Mouse (Mus musculus): Measurements from ENCODE around the gene Foxi2. TPM values are rescaled to one million over a fixed set of nuclear protein-coding genes. Genes with fewer than 3 reads are reported as not detected.

Gene Foxi2
- total RNA-seq (2021), result not detected

DNA sequence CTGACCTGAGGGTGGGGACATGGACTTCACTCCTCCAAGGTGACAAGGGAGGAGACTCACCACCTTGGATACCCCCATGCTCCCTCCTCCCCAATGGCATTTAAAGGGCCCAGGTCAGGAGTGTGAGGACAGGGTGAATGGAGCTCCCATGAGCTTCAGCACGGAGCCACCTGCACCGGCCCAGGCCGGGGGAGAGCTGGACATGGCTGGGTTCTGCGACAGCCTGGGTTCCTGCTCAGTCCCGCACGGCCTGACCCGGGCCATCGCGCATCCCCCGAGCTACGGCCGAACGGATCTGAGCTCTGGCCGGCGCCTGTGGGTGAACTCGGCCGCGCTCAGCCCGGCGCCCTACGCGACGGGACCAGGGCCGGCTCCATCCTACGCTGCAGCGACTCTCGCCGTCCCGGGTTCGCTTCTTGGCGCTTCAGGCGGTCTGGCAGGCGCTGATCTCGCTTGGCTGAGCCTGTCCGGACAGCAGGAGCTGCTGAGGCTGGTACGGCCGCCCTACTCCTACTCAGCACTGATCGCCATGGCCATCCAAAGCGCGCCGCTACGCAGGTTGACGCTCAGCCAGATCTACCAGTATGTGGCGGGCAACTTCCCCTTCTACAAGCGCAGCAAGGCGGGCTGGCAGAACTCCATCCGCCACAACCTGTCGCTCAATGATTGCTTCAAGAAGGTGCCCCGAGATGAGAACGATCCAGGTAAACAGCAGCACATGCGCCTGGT, at the start of gene Foxi2:
Foxi2 (plus strand) TSS at position 72 of the 729 bp plus-strand sequence.
- peak in 1 of 2 experiments; percentile 7 for DNase-seq (ENCODE audit: extremely low spot score in 1 of 2, low spot score in 1 of 2)

DNA sequence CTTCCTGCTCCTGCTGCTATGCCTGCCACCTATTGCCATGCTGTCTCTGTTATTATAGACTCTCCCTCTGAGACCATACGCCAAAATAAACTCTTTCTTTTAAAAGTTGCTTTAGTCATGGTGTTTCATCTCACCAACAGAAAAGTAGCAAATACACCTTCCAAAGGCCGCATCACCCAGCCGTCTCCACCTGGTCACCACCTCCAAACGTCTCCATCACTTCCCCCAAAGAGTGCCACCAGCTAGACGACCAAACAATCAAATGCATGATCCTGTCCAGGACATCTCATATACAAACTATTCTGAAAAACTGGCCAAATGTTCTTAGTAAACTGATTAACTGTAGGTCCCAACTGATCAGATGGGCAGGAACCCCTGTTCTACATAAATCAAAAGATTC, 45.5 kb upstream of the Foxi2 start:
- no peak for DNase-seq (ENCODE audit: extremely low spot score in 1 of 2, low spot score in 1 of 2)

DNA sequence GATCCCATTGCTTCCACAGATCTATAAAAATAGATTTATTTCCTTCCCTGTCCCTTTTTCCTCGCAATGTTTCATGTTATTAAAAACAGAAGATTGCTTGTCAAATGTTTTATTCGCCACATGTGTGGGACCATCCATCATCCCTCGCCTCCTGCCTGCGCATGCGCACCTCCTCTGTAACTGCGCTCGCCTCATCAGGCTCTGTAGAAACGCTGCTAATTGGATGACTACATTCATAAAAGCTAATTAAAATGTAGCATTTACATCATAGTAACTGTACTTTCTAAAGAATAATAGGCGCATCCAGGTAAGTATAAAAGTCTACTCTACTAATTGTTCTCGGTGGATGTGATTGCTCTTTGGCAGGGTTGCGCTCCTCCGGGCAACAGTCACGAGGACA, 34.1 kb upstream of the Foxi2 start:
- DNase-seq (ENCODE audit: extremely low spot score in 1 of 2, low spot score in 1 of 2), result peak in 1 of 2 experiments; percentile 17

GRCm38 (mm10) chr7:135376932-135377331, 33.2 kb upstream of the Foxi2 start:
- no peak for DNase-seq (ENCODE audit: extremely low spot score in 1 of 2, low spot score in 1 of 2)

DNA sequence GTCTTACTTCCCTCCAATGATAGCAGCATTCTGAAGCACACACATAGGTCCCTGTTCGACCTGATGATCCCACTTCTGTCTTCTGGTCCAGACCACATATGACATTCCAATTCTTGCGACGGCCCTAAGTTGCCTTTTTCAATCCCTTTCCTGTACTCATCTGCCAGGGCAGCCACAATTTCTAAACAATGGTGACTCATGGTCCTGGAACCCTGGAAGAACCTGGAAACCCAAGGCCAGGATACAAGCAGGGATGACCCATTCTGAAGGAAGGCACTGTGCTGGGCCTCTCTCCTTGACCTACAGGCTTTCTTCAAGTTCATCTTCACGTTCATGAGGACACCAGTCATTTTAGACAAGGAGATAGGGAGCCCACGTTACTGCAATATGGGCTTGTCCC, 31.8 kb upstream of the Foxi2 start:
- no peak for DNase-seq (ENCODE audit: extremely low spot score in 1 of 2, low spot score in 1 of 2)

- peak in 1 of 2 experiments; percentile 27 for DNase-seq (ENCODE audit: extremely low spot score in 1 of 2, low spot score in 1 of 2)
Observed at GRCm38 (mm10) chr7:135389039-135389438, 21.1 kb upstream of the Foxi2 start.

- DNase-seq (ENCODE audit: extremely low spot score in 1 of 2, low spot score in 1 of 2), result no peak
Observed at GRCm38 (mm10) chr7:135392949-135393542, 17.1 kb upstream of the Foxi2 start.

GRCm38 (mm10) chr7:135394436-135394835, 15.7 kb upstream of the Foxi2 start:
- DNase-seq (ENCODE audit: extremely low spot score in 1 of 2, low spot score in 1 of 2), result no peak

DNA sequence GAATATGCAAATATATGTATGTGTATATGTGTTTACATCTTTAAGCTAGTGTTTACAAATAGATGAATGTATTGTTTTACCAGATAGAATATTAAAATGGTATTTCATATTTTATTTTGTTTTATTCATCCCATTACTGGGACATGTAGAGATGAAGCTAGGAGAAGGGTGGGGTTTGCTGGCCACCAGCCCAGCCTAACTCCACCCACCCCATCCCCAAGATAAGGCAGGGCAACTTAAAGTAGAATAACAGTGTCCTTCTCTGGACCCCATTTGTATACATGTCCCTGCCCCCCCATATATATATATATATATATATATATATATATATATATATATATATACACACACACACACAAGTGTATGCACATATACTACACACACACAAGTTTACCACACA, 14.9 kb upstream of the Foxi2 start:
- DNase-seq (ENCODE audit: extremely low spot score in 1 of 2, low spot score in 1 of 2), result no peak

DNA sequence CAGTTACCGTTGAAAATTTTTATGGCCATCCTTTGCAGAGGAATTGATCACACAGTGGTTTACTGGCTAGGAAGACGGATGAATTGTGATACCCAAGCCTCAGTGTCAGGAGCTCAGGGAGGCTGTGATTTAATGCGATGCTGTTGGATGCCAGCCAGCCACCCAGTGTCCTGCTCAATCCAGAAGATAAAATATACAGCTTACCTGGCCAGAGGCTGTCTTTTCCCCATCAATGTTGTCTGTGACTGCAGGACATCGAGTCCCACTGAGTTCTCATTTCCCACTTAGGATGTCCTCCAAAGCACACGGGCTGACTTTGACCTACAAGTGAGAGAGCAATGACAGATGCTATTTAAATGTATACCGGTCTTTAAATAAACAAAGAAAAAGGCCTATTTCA, 13.0 kb upstream of the Foxi2 start:
- no peak for DNase-seq (ENCODE audit: extremely low spot score in 1 of 2, low spot score in 1 of 2)

GRCm38 (mm10) chr7:135397874-135398273, 12.2 kb upstream of the Foxi2 start:
- no peak for DNase-seq (ENCODE audit: extremely low spot score in 1 of 2, low spot score in 1 of 2)

DNA sequence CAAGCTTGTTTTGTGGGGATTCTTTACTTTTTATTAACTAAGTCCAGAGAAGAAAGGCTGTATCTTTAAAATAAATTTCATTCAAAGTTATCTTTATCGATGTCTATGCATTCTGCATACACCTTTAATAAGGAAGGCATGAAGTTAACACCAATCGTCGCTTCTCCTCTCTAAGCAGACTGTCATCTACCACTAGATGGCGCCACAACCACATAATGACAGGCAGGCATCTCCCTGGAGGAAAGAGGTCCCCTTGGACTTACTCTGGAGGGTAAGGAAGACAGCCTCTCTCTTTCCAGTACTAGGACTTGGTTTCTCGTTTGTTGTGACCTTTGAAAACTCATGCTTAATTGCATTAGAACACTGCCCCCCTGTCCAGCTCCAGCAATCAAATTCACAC, 6.7 kb upstream of the Foxi2 start:
- DNase-seq (ENCODE audit: extremely low spot score in 1 of 2, low spot score in 1 of 2), result peak; percentile 40 to 90

DNA sequence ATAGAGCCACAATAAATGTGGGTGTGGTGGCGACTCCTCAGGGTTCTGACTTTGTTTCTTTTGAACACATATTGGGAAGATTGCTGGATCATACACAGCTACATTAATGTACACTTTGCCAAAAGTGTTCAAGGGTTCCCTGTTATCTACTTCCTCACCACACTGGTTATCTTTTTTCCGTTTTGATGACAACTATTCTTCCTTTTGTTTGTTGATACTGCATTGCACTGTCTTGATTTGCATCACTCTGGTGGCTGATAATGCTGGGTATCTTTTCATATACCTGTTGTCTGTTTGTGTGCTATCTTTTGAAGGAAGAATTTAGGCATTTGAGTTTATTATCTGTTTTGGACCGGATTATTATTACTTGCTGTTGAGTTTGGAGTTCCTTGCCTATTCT, 3.3 kb upstream of the Foxi2 start:
- no peak for DNase-seq (ENCODE audit: extremely low spot score in 1 of 2, low spot score in 1 of 2)

DNA sequence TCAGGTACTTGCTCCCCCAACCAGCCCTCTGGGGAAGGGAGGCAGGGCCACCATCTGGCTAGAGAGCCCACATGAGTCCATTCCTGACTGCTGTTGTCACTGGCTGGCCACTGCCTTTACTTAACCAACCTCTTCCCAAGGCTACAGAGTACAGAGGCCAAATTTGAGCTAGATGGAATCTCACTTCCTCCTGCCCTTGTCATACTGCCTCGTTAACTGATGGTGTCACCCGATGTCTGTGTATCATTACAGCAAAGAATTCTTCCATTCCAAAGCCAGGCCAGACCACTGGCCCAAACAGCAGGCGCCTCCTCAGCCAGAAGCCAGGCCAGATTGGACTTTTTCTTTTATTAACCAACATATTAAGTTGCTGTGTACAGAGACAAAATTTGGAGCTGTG, 1.6 kb upstream of the Foxi2 start:
- no peak for DNase-seq (ENCODE audit: extremely low spot score in 1 of 2, low spot score in 1 of 2)

DNA sequence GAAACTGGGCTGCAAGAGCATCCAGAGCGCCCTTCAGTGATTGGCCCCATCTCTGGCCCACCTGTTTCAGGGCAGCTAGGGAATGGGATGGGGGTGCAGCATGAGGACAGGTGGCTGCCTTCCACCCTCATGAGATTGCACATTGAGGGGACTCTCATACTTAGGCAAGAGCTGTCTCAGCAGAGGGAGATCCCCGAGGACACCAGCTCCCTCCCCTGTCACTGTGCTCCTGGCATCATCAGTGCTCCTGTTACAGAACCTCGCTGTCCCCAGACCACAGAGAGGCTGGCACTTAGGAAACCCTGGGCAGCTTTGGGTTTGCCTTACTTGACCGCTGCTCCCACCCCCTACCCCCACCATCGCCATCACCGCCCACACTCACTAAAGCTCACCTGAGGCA, 2.2 kb downstream of the Foxi2 start:
- DNase-seq (ENCODE audit: extremely low spot score in 1 of 2, low spot score in 1 of 2), result no peak

DNA sequence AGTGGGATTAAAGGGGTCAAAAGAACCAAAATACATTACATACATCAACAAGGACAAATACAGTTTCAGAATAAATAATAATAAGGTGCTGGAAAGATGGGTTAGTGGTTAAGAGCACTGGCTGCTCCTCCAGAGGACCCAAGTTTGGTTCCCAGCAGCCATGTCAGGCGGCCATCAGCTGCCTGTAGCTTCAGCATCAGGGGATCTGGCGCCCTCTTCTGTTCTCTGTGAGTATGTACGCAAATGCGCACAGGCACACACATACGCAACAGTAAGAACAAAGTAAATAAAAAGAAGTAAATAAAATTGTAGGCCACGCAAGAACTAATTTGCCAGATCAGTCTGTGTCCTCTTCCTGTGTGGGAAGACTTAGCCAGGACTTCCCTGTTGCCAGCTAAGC, 18.7 kb downstream of the Foxi2 start:
- DNase-seq (ENCODE audit: extremely low spot score in 1 of 2, low spot score in 1 of 2), result no peak

DNA sequence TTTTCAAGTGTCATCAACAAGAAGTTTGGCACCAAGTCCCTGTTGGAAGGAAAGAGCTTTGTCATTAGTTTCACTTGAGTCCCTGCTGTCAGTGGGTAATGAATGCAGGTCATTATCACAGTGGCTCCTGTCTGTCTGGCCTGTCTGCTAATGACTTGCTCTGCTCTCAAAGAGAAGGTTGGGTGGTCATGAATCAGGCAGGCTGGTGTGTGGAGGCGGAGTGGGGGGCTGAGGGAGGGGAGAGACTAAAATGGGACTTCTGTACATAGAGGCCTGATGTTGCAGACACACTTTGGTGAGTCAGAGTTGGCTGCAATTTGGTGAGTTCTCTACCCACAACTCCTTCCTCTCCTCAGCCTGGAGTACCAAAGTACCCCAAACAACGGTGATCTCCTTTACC, 20.8 kb downstream of the Foxi2 start:
- no peak for DNase-seq (ENCODE audit: extremely low spot score in 1 of 2, low spot score in 1 of 2)

GRCm38 (mm10) chr7:135443903-135444302, 33.8 kb downstream of the Foxi2 start:
- no peak for DNase-seq (ENCODE audit: extremely low spot score in 1 of 2, low spot score in 1 of 2)

- DNase-seq (ENCODE audit: extremely low spot score in 1 of 2, low spot score in 1 of 2), result no peak
Observed at GRCm38 (mm10) chr7:135451340-135451739, 41.2 kb downstream of the Foxi2 start.

DNA sequence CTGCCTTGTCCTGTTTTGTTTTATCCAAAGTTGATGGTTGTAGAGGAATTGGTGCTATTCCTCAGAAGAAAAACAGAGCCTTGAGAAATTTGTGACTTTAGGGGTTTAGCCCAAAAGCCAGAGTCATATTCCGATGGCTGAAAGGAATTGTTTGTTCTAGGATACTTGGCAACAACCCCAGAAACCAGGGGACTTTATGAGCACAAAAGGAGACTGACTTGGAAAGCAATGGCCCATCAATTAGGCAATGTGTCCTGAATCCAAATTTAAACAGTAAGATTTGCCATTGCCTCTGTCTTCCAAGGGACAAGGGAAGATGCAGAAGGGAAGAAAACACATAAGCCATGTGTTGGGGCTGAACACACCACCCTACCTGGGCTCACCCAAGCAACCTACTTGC, 42.3 kb downstream of the Foxi2 start:
- DNase-seq (ENCODE audit: extremely low spot score in 1 of 2, low spot score in 1 of 2), result no peak

GRCm38 (mm10) chr7:135453690-135454089, 43.6 kb downstream of the Foxi2 start:
- DNase-seq (ENCODE audit: extremely low spot score in 1 of 2, low spot score in 1 of 2), result no peak

All from layer of hippocampus, postnatal 25 days (tissue).